Mouse (Mus musculus) limb, embryonic 15.5 days (tissue): Measurements from ENCODE around the gene Fmo5. TPM values are rescaled to one million over a fixed set of nuclear protein-coding genes. Genes with fewer than 3 reads are reported as not detected.

Source experiments
- ATAC-seq: fragments of 200-750 bp; cut with Nextera tagmentation; 2 replicates; pipeline ENCODE4 v1.8.0; 2017; ENCODE audit warnings: low read depth, moderate TSS enrichment; ENCODE audit not compliant: insufficient number of reproducible peaks, low FRiP score, low TSS enrichment
- H3K27ac ChIP-seq: fragments of 300-500 bp; sonication (generic); 2 replicates; pipeline ENCODE4 v1.5.1; 2015; ENCODE audit warnings: moderate library complexity, mild to moderate bottlenecking, inconsistent platforms
- H3K27me3 ChIP-seq: fragments of 300-500 bp; sonication (generic); 2 replicates; pipeline ENCODE4 v1.6.1; 2015; ENCODE audit warnings: inconsistent platforms
- H3K36me3 ChIP-seq: fragments of 300-500 bp; sonication (generic); 2 replicates; pipeline ENCODE4 v1.6.1; 2015; ENCODE audit warnings: inconsistent platforms
- H3K4me1 ChIP-seq: fragments of 300-500 bp; sonication (generic); 2 replicates; pipeline ENCODE4 v1.6.1; 2015; ENCODE audit warnings: inconsistent platforms
- H3K4me2 ChIP-seq: fragments of 300-500 bp; sonication (generic); 2 replicates; pipeline ENCODE4 v1.6.1; 2015; ENCODE audit warnings: mild to moderate bottlenecking, inconsistent platforms
- H3K4me3 ChIP-seq: fragments of 300-500 bp; sonication (generic); 2 replicates; pipeline ENCODE4 v1.5.1; 2015; ENCODE audit warnings: mild to moderate bottlenecking, inconsistent platforms
- H3K9ac ChIP-seq: fragments of 300-500 bp; sonication (generic); 2 replicates; pipeline ENCODE4 v1.6.1; 2015; ENCODE audit warnings: inconsistent platforms
- H3K9me3 ChIP-seq: fragments of 300-500 bp; sonication (generic); 2 replicates; pipeline ENCODE4 v1.6.1; 2016; ENCODE audit warnings: inconsistent platforms
- WGBS: fragments of 180-500 bp; shearing (Covaris S2); methylation state at CpG from one replicate; pipeline ENCODE4 v1.1.7; 2015; 5-methylcytosine and 5-hydroxymethylcytosine counted together
- polyA plus RNA-seq: library from polyadenylated mRNA; unstranded; fragments of >200 nt; fragmentation: Nextera tagmentation; extraction: Ambion mirVana; gene quantifications from 2 replicates; pipeline ENCODE4 v1.2.1, GENCODE M21; 2015

Fmo5 gene
- polyA plus RNA-seq, result 2.7 and 3.5 TPM in 2 replicates

GRCm38 (mm10) chr3:97628391-97629001 is at the start of gene Fmo5:
TSS of gene Fmo5 (plus strand) at chr3:97628804.
- no peaks in the 10 kb centered on the region for H3K9me3 ChIP-seq
- H3K9ac ChIP-seq, result peak within 1 kb of the TSS; percentile 14; the same call in 1 of the 2 replicates
- no peak within 1 kb of the TSS for H3K27ac ChIP-seq
- WGBS, result 1% methylated on average over 18 of the region's 18 CpGs
- H3K36me3 ChIP-seq, result no peaks in the 10 kb centered on the region
- H3K4me3 ChIP-seq, result peak within 1 kb of the TSS; percentile 43
- peak; percentile 79 for ATAC-seq
- H3K4me1 ChIP-seq, result peaks cover 5% of the 10 kb centered on the region; the same call in 1 of the 2 replicates
- H3K4me2 ChIP-seq, result peak within 1 kb of the TSS; percentile 58
- H3K27me3 ChIP-seq, result no peaks in the 10 kb centered on the region

GRCm38 (mm10) chr3:97585383-97586160 is 43.0 kb upstream of the Fmo5 start:
- Histone ChIP-seq H3K4me1 (no peaks in the 10 kb centered on the region), H3K4me2 (no peak overlapping the region), H3K27me3 (no peaks in the 10 kb centered on the region), H3K9ac (no peak overlapping the region), H3K4me3 (no peak overlapping the region), H3K9me3 (no peaks in the 10 kb centered on the region), H3K36me3 (peaks cover 43% of the 10 kb centered on the region), H3K27ac (no peak overlapping the region)
- 74% methylated on average over 18 of the region's 18 CpGs for WGBS
- ATAC-seq, result no peak

- Histone ChIP-seq H3K9me3 (no peaks in the 10 kb centered on the region), H3K36me3 (peaks cover 37% of the 10 kb centered on the region), H3K9ac (no peak overlapping the region), H3K4me1 (no peaks in the 10 kb centered on the region), H3K4me2 (no peak overlapping the region), H3K27me3 (no peaks in the 10 kb centered on the region), H3K27ac (no peak overlapping the region), H3K4me3 (no peak overlapping the region)
- no peak for ATAC-seq
- 73% methylated on average over 9 of the region's 9 CpGs for WGBS
Measured at GRCm38 (mm10) chr3:97587656-97588055, 40.9 kb upstream of the Fmo5 start.

- H3K27me3 ChIP-seq, result no peaks in the 10 kb centered on the region
- no peak for ATAC-seq
- WGBS, result 63% methylated on average over 8 of the region's 8 CpGs
Measured at GRCm38 (mm10) chr3:97590699-97591098, 37.9 kb upstream of the Fmo5 start.

GRCm38 (mm10) chr3:97593089-97593488 is 35.5 kb upstream of the Fmo5 start:
- H3K4me1 ChIP-seq, result no peaks in the 10 kb centered on the region
- H3K27ac ChIP-seq, result no peak overlapping the region
- H3K9ac ChIP-seq, result no peak overlapping the region
- H3K4me2 ChIP-seq, result no peak overlapping the region
- H3K27me3 ChIP-seq, result no peaks in the 10 kb centered on the region
- 85% methylated on average over 5 of the region's 5 CpGs for WGBS
- no peak for ATAC-seq
- H3K4me3 ChIP-seq, result no peak overlapping the region
- H3K9me3 ChIP-seq, result no peaks in the 10 kb centered on the region
- peaks cover 32% of the 10 kb centered on the region for H3K36me3 ChIP-seq

More at GRCm38 (mm10) chr3:97590699-97591098, 37.9 kb upstream of the Fmo5 start:
- no peak overlapping the region for H3K4me2 ChIP-seq
- H3K9me3 ChIP-seq, result no peaks in the 10 kb centered on the region
- no peak overlapping the region for H3K27ac ChIP-seq
- H3K4me3 ChIP-seq, result no peak overlapping the region
- no peaks in the 10 kb centered on the region for H3K4me1 ChIP-seq
- H3K9ac ChIP-seq, result no peak overlapping the region
- H3K36me3 ChIP-seq, result peaks cover 43% of the 10 kb centered on the region

- no peaks in the 10 kb centered on the region for H3K4me1 ChIP-seq
Measured at GRCm38 (mm10) chr3:97594140-97594539, 34.5 kb upstream of the Fmo5 start.

GRCm38 (mm10) chr3:97595066-97595465 is 33.5 kb upstream of the Fmo5 start:
- Histone ChIP-seq H3K4me2 (no peak overlapping the region), H3K27ac (no peak overlapping the region), H3K9ac (no peak overlapping the region), H3K4me1 (no peaks in the 10 kb centered on the region), H3K27me3 (no peaks in the 10 kb centered on the region), H3K4me3 (no peak overlapping the region), H3K9me3 (no peaks in the 10 kb centered on the region), H3K36me3 (peaks cover 24% of the 10 kb centered on the region)
- no peak for ATAC-seq
- 83% methylated on average over 6 of the region's 6 CpGs for WGBS

More at GRCm38 (mm10) chr3:97594140-97594539, 34.5 kb upstream of the Fmo5 start:
- WGBS, result 91% methylated on average over 13 of the region's 13 CpGs
- ATAC-seq, result no peak
- H3K9me3 ChIP-seq, result no peaks in the 10 kb centered on the region
- no peak overlapping the region for H3K4me3 ChIP-seq
- H3K4me2 ChIP-seq, result no peak overlapping the region
- H3K36me3 ChIP-seq, result peaks cover 30% of the 10 kb centered on the region
- H3K27ac ChIP-seq, result no peak overlapping the region
- no peaks in the 10 kb centered on the region for H3K27me3 ChIP-seq
- no peak overlapping the region for H3K9ac ChIP-seq

- Histone ChIP-seq H3K4me3 (no peak overlapping the region), H3K9ac (no peak overlapping the region), H3K36me3 (peaks cover 21% of the 10 kb centered on the region; the same call in 1 of the 2 replicates), H3K9me3 (no peaks in the 10 kb centered on the region), H3K27ac (no peak overlapping the region), H3K4me1 (no peaks in the 10 kb centered on the region), H3K4me2 (no peak overlapping the region), H3K27me3 (no peaks in the 10 kb centered on the region)
- 80% methylated on average over 8 of the region's 8 CpGs for WGBS
- ATAC-seq, result no peak
Measured at GRCm38 (mm10) chr3:97596796-97597195, 31.8 kb upstream of the Fmo5 start.

GRCm38 (mm10) chr3:97600050-97600832 is 28.4 kb upstream of the Fmo5 start:
- no peaks in the 10 kb centered on the region for H3K9me3 ChIP-seq

GRCm38 (mm10) chr3:97609201-97609844 is 19.3 kb upstream of the Fmo5 start:
- H3K27me3 ChIP-seq, result no peaks in the 10 kb centered on the region
- H3K36me3 ChIP-seq, result no peaks in the 10 kb centered on the region
- ATAC-seq, result peak; percentile 37; the same call in 1 of the 2 replicates
- no peaks in the 10 kb centered on the region for H3K9me3 ChIP-seq
- peak overlapping the region; percentile 73 for H3K9ac ChIP-seq
- peak overlapping the region; percentile 84 for H3K4me2 ChIP-seq
- peak overlapping the region; percentile 81 for H3K4me3 ChIP-seq
- 4% methylated on average over 20 of the region's 20 CpGs for WGBS
- peak overlapping the region; percentile 90 for H3K27ac ChIP-seq
- H3K4me1 ChIP-seq, result peaks cover 9% of the 10 kb centered on the region; the same call in 1 of the 2 replicates

More at GRCm38 (mm10) chr3:97600050-97600832, 28.4 kb upstream of the Fmo5 start:
- Histone ChIP-seq H3K9ac (no peak overlapping the region), H3K4me3 (no peak overlapping the region), H3K4me2 (no peak overlapping the region), H3K27ac (no peak overlapping the region), H3K27me3 (no peaks in the 10 kb centered on the region), H3K4me1 (no peaks in the 10 kb centered on the region), H3K36me3 (peaks cover 25% of the 10 kb centered on the region; the same call in 1 of the 2 replicates)
- ATAC-seq, result no peak
- WGBS, result 89% methylated on average over 3 of the region's 3 CpGs

- peak within 1 kb of the TSS; percentile 84 for H3K4me2 ChIP-seq
- no peaks in the 10 kb centered on the region for H3K36me3 ChIP-seq
- no peaks in the 10 kb centered on the region for H3K27me3 ChIP-seq
- peak; percentile 79 for ATAC-seq
- peak within 1 kb of the TSS; percentile 73 for H3K9ac ChIP-seq
- peak within 1 kb of the TSS; percentile 81 for H3K4me3 ChIP-seq
- WGBS, result under 1% methylated on average over 56 of the region's 56 CpGs
- H3K9me3 ChIP-seq, result no peaks in the 10 kb centered on the region
- H3K4me1 ChIP-seq, result peaks cover 9% of the 10 kb centered on the region; the same call in 1 of the 2 replicates
- peak within 1 kb of the TSS; percentile 90 for H3K27ac ChIP-seq
Measured at GRCm38 (mm10) chr3:97609845-97610410, 18.7 kb upstream of the Fmo5 start, which contains the start of gene Chd1l. TSS of gene Chd1l (minus strand) at chr3:97610203.
